Mouse (Mus musculus) ES-E14 (cell line): ENCODE data around the gene Zfp90.

Source experiments
- CHD2 ChIP-seq: IDR thresholded peaks from 2 replicates; pipeline ENCODE4 v1.6.1; 2014; ENCODE audit warnings: mild to moderate bottlenecking, low read depth, low read length, inconsistent platforms
- HCFC1 ChIP-seq: IDR thresholded peaks from 2 replicates; pipeline ENCODE4 v1.6.1; 2012; ENCODE audit warnings: low read length, inconsistent platforms, borderline replicate concordance; ENCODE audit not compliant: insufficient read depth
- ZC3H11A ChIP-seq: IDR thresholded peaks from 2 replicates; pipeline ENCODE4 v1.6.1; 2012; ENCODE audit warnings: low read depth, mild to moderate bottlenecking, inconsistent platforms, low read length, borderline replicate concordance

GRCm38 (mm10) chr8:106452701-106453481, 37.8 kb downstream of the Zfp90 start:
- TF ChIP-seq CHD2 = no peak
- TF ChIP-seq HCFC1 = no peak
- TF ChIP-seq ZC3H11A = no peak
